Mouse (Mus musculus): Measurements from ENCODE around the gene Apoe. TPM values are rescaled to one million over a fixed set of nuclear protein-coding genes. Genes with fewer than 3 reads are reported as not detected.

Gene Apoe
- total RNA-seq, 2 experiments from 2014 or later: 2,242 to 2,264 TPM

GRCm38 (mm10) chr7:19664955-19665841 is 33.8 kb downstream of the Apoe start, which contains the start of gene Clptm1:
TSS of gene Clptm1 (minus strand) at chr7:19665033.
- Histone ChIP-seq H3K27ac (peak within 1 kb of the TSS; percentile 97), H3K4me3 (peak within 1 kb of the TSS; percentile 71)
- peak; percentile 66 for TF ChIP-seq CTCF (conservative IDR thresholded peaks at IDR 0.05)
- peak; percentile 97 to 98 for DNase-seq (ENCODE audit: low spot score in 2 of 2)

DNA sequence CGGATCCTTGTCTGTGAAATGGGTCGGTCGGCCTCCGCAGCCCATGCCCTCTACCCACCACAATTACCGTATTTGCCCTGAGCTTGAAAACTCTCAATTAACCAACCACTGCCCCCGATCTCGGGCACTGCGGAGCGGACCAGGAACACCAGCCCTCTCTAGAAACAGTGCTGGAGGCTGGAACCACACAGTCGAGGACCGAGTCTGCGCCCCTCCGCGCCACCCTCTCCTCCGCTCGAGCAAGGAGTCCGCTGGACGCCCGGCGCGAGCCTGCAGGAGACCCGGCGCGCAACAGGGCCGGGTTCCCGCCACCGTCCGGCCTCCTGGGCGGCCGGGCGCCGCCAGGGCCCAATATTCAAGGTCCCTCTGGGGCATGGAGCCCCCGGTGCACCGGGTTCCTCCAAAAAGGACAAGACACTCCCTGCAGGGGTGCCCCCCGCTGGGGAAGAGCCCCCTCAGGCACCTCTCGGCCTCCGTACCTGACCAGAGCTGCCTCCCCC is 34.5 kb downstream of the Apoe start:
- Histone ChIP-seq H3K4me3 (peak overlapping the region; percentile 71), H3K27ac (peak overlapping the region; percentile 86)
- peak; percentile 17 to 22 for DNase-seq (ENCODE audit: low spot score in 2 of 2)
- TF ChIP-seq CTCF (conservative IDR thresholded peaks at IDR 0.05): peak; percentile 34

- TF ChIP-seq CTCF (conservative IDR thresholded peaks at IDR 0.05): no peak
- peak overlapping the region; percentile 71 for H3K4me3 ChIP-seq
- peak overlapping the region; percentile 86 for H3K27ac ChIP-seq
- DNase-seq (ENCODE audit: low spot score in 2 of 2): no peak
These were observed 35.0 kb downstream of the Apoe start for GRCm38 (mm10) chr7:19663940-19664339.

DNA sequence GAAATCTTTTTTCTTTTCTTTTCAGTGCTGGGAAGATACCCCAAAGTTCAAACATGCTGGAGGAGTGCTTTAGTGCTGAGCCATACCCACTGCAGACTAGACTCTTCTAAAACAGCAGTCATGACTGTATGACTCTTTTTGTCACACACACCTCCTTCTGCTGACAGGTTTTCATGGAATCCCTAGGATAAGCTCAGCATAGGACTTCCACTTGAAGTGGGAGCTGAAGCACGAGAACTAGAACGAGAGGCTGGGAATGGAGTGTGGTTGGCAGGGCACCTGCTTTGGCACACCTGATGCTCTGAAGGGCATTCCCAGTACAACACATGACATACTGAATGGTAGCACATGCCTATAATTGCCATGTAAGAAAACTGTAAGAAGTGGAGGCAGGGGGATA is 46.4 kb downstream of the Apoe start:
- DNase-seq (ENCODE audit: low spot score in 2 of 2): no peak

GRCm38 (mm10) chr7:19651063-19651786 is 47.8 kb downstream of the Apoe start:
- Histone ChIP-seq H3K27ac (peak overlapping the region; percentile 3; the same call in 1 of the 2 replicates), H3K4me3 (no peak overlapping the region)
- DNase-seq (ENCODE audit: low spot score in 2 of 2): no peak
- no peak for TF ChIP-seq CTCF (conservative IDR thresholded peaks at IDR 0.05)

More for the DNA sequence above, 46.4 kb downstream of the Apoe start:
- Histone ChIP-seq H3K4me3 (no peak overlapping the region), H3K27ac (no peak overlapping the region)
- no peak for TF ChIP-seq CTCF (conservative IDR thresholded peaks at IDR 0.05)

Other genes with a start within 250 kb of the Apoe start
- 10 to 100 TPM; 92.9 to 99.6 TPM for gene Mark4, start 240.4 kb downstream of the Apoe start, total RNA-seq (2021)
- under 1 TPM; 0.10 to 0.38 TPM for gene Exoc3l2, start 235.9 kb downstream of the Apoe start, total RNA-seq (2021)
- gene Bloc1s3, start 190.8 kb downstream of the Apoe start, total RNA-seq (2021): 1 to 10 TPM; 6.0 to 6.9 TPM
- gene Trappc6a, start 190.8 kb downstream of the Apoe start, total RNA-seq (2021): 10 to 100 TPM; 17.2 to 20.7 TPM
- gene Nkpd1, start 181.3 kb downstream of the Apoe start, total RNA-seq (2021): under 1 TPM; 0.38 to 0.71 TPM
- 100 to 1,000 TPM; 116 to 118 TPM for gene Ppp1r37, start 136.1 kb downstream of the Apoe start, total RNA-seq (2021)
- gene Zfp296, start 121.9 kb downstream of the Apoe start, total RNA-seq (2021): under 1 TPM; 0.81 to 0.95 TPM
- gene Gemin7, start 121.6 kb downstream of the Apoe start, total RNA-seq (2021): 10 to 100 TPM; 38.8 to 43.9 TPM
- 100 to 1,000 TPM in 1 of 2 experiments, 10 to 100 TPM in 1; 95.4 to 112 TPM for gene Clasrp, start 94.7 kb downstream of the Apoe start, total RNA-seq (2021)
- 10 to 100 TPM in 1 of 2 experiments, 1 to 10 TPM in 1; 9.8 to 11.3 TPM for gene Relb, start 69.8 kb downstream of the Apoe start, total RNA-seq (2021)
- 100 to 1,000 TPM; 136 to 151 TPM for gene Clptm1, start 34.2 kb downstream of the Apoe start, total RNA-seq (2021)
- gene Apoc2, start 21.2 kb downstream of the Apoe start, total RNA-seq (2021): not detected
- gene Gm44805, start 17.8 kb downstream of the Apoe start, total RNA-seq (2021): not detected
- not detected for gene Apoc4, start 17.7 kb downstream of the Apoe start, total RNA-seq (2021)
- gene Apoc1, start 6.5 kb downstream of the Apoe start, total RNA-seq (2021): 1 to 10 TPM; 3.1 to 3.5 TPM
- gene Tomm40, start 16.2 kb upstream of the Apoe start, total RNA-seq (2021): 100 to 1,000 TPM; 110 TPM
- gene Nectin2, start 51.3 kb upstream of the Apoe start, total RNA-seq (2021): 1 to 10 TPM; 4.5 to 5.9 TPM
- gene Bcam, start 71.8 kb upstream of the Apoe start, total RNA-seq (2021): 10 to 100 TPM in 1 of 2 experiments, 1 to 10 TPM in 1; 9.2 to 14.8 TPM
- not detected for gene Cblc, start 97.6 kb upstream of the Apoe start, total RNA-seq (2021)
- gene Bcl3, start 123.6 kb upstream of the Apoe start, total RNA-seq (2021): under 1 TPM; 0.46 to 0.83 TPM
- gene Gm19345, start 152.8 kb upstream of the Apoe start, total RNA-seq (2021): 1 to 10 TPM in 1 of 2 experiments, under 1 TPM in 1; 0.86 to 1.6 TPM
- gene Ceacam16, start 162.1 kb upstream of the Apoe start, total RNA-seq (2021): not detected
- not detected for gene Ceacam19, start 188.8 kb upstream of the Apoe start, total RNA-seq (2021)
- 10 to 100 TPM; 13.6 to 16.3 TPM for gene Pvr, start 222.0 kb upstream of the Apoe start, total RNA-seq (2021)

Measured in layer of hippocampus, adult 2 months (tissue).